Mouse (Mus musculus) ES-E14 (cell line): ENCODE data around the gene Gdf2. TPM values are rescaled to one million over a fixed set of nuclear protein-coding genes. Genes with fewer than 3 reads are reported as not detected.

Experiments used
- DNase-seq: peaks from one replicate; pipeline ENCODE4 v3.0.0-alpha.2; 2013; ENCODE audit warnings: low read depth, low spot score
- H3K27ac ChIP-seq: 2 replicates; pipeline ENCODE4 v1.5.1; 2012; ENCODE audit warnings: low read depth, mild to moderate bottlenecking, low read length, moderate library complexity, mixed read lengths; ENCODE audit not compliant: poor library complexity, insufficient read depth, severe bottlenecking
- H3K36me3 ChIP-seq: 2 replicates; pipeline ENCODE4 v1.6.1; 2012; ENCODE audit warnings: mild to moderate bottlenecking, low read length, moderate library complexity, mixed read lengths; ENCODE audit not compliant: control insufficient read depth, poor library complexity, insufficient read depth, severe bottlenecking
- H3K4me1 ChIP-seq, 2 experiments: fragments of 150-350 bp in 1 of 2; sonication (generic) in 1 of 2; 2 replicates each; pipeline ENCODE4 v1.6.1; 2012; ENCODE audit warnings: low read length in 2 of 2, mild to moderate bottlenecking in 1 of 2, mixed read lengths in 1 of 2; ENCODE audit not compliant: control insufficient read depth in 2 of 2, insufficient read depth in 2 of 2, poor library complexity in 1 of 2
- H3K4me3 ChIP-seq, 2 experiments: fragments of 150-350 bp in 1 of 2; sonication (generic) in 1 of 2; 2 replicates each; pipeline ENCODE4 v1.5.1; 2012; ENCODE audit warnings: low read length in 2 of 2, low read depth in 1 of 2, mild to moderate bottlenecking in 1 of 2, mixed read lengths in 1 of 2; ENCODE audit not compliant: insufficient read depth in 1 of 2, poor library complexity in 1 of 2, severe bottlenecking in 1 of 2
- H3K9ac ChIP-seq: 2 replicates; pipeline ENCODE4 v1.6.1; 2012; ENCODE audit warnings: low read depth, mild to moderate bottlenecking, low read length, mixed read lengths; ENCODE audit not compliant: poor library complexity, insufficient read depth, severe bottlenecking
- H3K9me3 ChIP-seq: fragments of 150-350 bp; sonication (generic); 2 replicates; pipeline ENCODE4 v1.6.1; 2012; ENCODE audit warnings: low read depth, mild to moderate bottlenecking, low read length; ENCODE audit not compliant: control insufficient read depth, insufficient read depth
- CHD2 ChIP-seq: IDR thresholded peaks from 2 replicates; pipeline ENCODE4 v1.6.1; 2014; ENCODE audit warnings: mild to moderate bottlenecking, low read depth, low read length, inconsistent platforms
- HCFC1 ChIP-seq: IDR thresholded peaks from 2 replicates; pipeline ENCODE4 v1.6.1; 2012; ENCODE audit warnings: low read length, inconsistent platforms, borderline replicate concordance; ENCODE audit not compliant: insufficient read depth
- MAFK ChIP-seq: IDR thresholded peaks from 2 replicates; pipeline ENCODE4 v1.6.1; 2014; ENCODE audit warnings: mild to moderate bottlenecking, low read depth, low read length, inconsistent platforms; ENCODE audit not compliant: insufficient read depth
- ZC3H11A ChIP-seq: IDR thresholded peaks from 2 replicates; pipeline ENCODE4 v1.6.1; 2012; ENCODE audit warnings: low read depth, mild to moderate bottlenecking, inconsistent platforms, low read length, borderline replicate concordance
- ZNF384 ChIP-seq: IDR thresholded peaks from 2 replicates; pipeline ENCODE4 v1.6.1; 2012; ENCODE audit warnings: low read depth, low read length, inconsistent platforms
- in situ Hi-C, 2 experiments: fragments of 600-800 bp; cut with MboI; formaldehyde crosslinking; loops; one replicate each; pipeline ENCODE4 v1.15.1; 2025; ENCODE audit warnings: low sequenced_read_pairs in 2 of 2, inconsistent platforms in 1 of 2; ENCODE audit not compliant: unreplicated experiment in 2 of 2
- total RNA-seq: library from RNA; depleted of rRNA; stranded (reverse); fragments of 300-350 nt; gene quantifications from 2 replicates; pipeline ENCODE4 v1.2.3, GENCODE M21; 2012

The Gdf2 gene
- total RNA-seq, 1 experiment: not detected

DNA sequence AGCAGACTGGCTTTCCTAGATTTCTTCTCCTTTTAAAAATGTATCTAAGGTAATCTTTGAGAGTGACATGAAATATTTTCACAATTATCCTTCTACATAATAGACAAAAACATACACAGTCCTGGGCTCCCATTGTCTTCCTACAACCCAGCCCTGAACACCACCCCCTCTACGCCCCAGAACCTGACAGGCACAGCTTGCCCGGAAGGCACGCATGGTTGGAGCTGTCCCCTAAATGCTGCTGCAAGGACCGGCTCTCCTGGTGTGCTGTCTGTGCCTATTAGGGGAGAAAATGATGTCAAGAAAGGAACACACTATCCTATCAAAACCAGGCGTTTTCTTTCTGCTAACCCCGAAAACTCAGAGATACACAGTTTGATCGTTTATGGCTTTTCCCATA lies 36.9 kb downstream of the Gdf2 start:
- H3K9me3 ChIP-seq: no peaks in the 10 kb centered on the region
- H3K4me1 ChIP-seq: no peaks in the 10 kb centered on the region
- no peak overlapping the region for H3K9ac ChIP-seq
- no peak for DNase-seq
- H3K27ac ChIP-seq: no peak overlapping the region
- in situ Hi-C loops: no loop called here
- H3K36me3 ChIP-seq: no peaks in the 10 kb centered on the region
- TF ChIP-seq ZC3H11A (no peak), CHD2 (no peak), MAFK (no peak), ZNF384 (no peak), HCFC1 (no peak)
- H3K4me3 ChIP-seq: no peak overlapping the region

DNA sequence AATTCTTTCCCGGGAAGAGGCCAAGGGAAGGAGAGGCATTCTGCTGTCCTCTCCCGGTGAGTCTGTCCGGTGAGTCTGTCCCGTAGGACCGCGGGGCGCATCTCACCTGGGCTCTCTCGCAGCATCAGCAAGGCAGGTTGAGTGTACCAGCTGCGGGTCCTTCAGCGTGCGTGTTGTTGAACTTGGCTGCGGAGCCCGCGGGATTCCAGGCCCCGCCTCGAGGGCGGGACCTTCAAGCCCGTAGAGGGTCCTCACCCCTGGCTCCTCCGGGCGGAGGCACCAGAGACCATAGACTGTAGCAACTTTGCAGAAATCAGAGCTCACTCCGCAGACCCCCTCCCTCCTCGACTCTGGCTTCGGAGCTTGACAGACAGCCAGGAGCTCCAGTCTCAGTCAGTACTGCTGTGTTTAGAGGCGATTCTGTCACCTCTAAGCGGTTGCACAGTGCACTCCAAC lies 37.8 kb downstream of the Gdf2 start, which contains the start of gene Zfp488:
TSS of gene Zfp488 (minus strand) at position 161 of the 456 bp plus-strand sequence.
- H3K27ac ChIP-seq: no peak within 1 kb of the TSS
- no peak within 1 kb of the TSS for H3K9ac ChIP-seq
- no peaks in the 10 kb centered on the region for H3K9me3 ChIP-seq
- no peaks in the 10 kb centered on the region for H3K4me1 ChIP-seq
- in situ Hi-C loops: no loop called here
- no peaks in the 10 kb centered on the region for H3K36me3 ChIP-seq
- H3K4me3 ChIP-seq: peak within 1 kb of the TSS; percentile 48 to 55; a peak in 3 of 4 replicates
- peak; percentile 20 for DNase-seq
- TF ChIP-seq HCFC1 (no peak), ZC3H11A (no peak), CHD2 (no peak), ZNF384 (no peak), MAFK (no peak)

GRCm38 (mm10) chr14:33989201-33989600 lies 48.4 kb downstream of the Gdf2 start:
- H3K4me1 ChIP-seq: no peaks in the 10 kb centered on the region
- no peaks in the 10 kb centered on the region for H3K9me3 ChIP-seq
- in situ Hi-C loops: no loop called here
- DNase-seq: peak; percentile 12
- no peak overlapping the region for H3K9ac ChIP-seq
- no peaks in the 10 kb centered on the region for H3K36me3 ChIP-seq
- H3K27ac ChIP-seq: no peak overlapping the region
- no peak for TF ChIP-seq ZC3H11A
- TF ChIP-seq CHD2: no peak
- TF ChIP-seq HCFC1: no peak
- H3K4me3 ChIP-seq: no peak overlapping the region

DNA sequence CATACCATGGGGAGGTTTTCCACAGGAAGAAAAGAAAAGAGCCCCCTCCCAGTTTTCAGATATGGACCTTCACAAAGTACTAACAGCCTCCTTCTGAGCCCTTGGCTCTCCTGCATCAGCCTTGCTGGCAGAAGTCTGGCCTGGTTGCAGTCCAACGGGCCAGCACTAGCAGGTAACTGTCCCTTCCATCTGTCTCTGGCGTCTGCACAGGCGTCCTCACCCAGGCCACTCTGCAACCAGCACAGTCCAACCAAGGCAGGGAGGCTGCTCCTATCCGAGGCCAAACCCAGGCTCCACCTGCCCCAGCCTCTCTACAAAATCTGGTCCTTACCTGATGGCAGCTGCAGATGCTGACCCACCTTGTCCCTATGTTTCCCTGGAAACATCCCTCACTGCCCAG lies 51.1 kb downstream of the Gdf2 start:
- no peak for DNase-seq
- no peak overlapping the region for H3K27ac ChIP-seq
- H3K4me3 ChIP-seq: no peak overlapping the region
- no peaks in the 10 kb centered on the region for H3K36me3 ChIP-seq
- H3K4me1 ChIP-seq: no peaks in the 10 kb centered on the region
- TF ChIP-seq HCFC1: no peak
- TF ChIP-seq ZC3H11A: no peak
- no peak for TF ChIP-seq ZNF384
- no peak for TF ChIP-seq CHD2
- TF ChIP-seq MAFK: no peak
- H3K9ac ChIP-seq: no peak overlapping the region
- H3K9me3 ChIP-seq: no peaks in the 10 kb centered on the region
- in situ Hi-C loops: loop anchor here in 1 of 2 experiments (10.0 kb wide), 1 partner anchor 63 kb away; the partner anchor contains the start of gene Antxrl

- Histone ChIP-seq H3K36me3 (no peaks in the 10 kb centered on the region), H3K9ac (no peak overlapping the region), H3K27ac (no peak overlapping the region), H3K4me1 (no peaks in the 10 kb centered on the region), H3K4me3 (no peak overlapping the region), H3K9me3 (no peaks in the 10 kb centered on the region)
- in situ Hi-C loops: loop anchor here in 1 of 2 experiments (10.0 kb wide), 1 partner anchor 62 kb away; the partner anchor contains the start of gene Antxrl
- DNase-seq: no peak
- TF ChIP-seq MAFK: no peak
- no peak for TF ChIP-seq ZNF384
- no peak for TF ChIP-seq CHD2
- TF ChIP-seq HCFC1: no peak
- TF ChIP-seq ZC3H11A: no peak
Measured at GRCm38 (mm10) chr14:33993051-33993450, 52.2 kb downstream of the Gdf2 start.
